Mouse (Mus musculus) gastrocnemius, postnatal 36 days (tissue): ENCODE results near the gene Vmn2r30. TPM values are rescaled to one million over a fixed set of nuclear protein-coding genes. Genes with fewer than 3 reads are reported as not detected.
"Not testable (repeated sequence)": the region's sequence is repeated elsewhere in the genome, so short reads cannot be mapped to it uniquely, and the experiment has no call there.

ENCODE experiments used
- DNase-seq, 2 experiments: peaks; one replicate each; pipeline ENCODE4 v3.0.0; 2022
- intact Hi-C: fragments of 180-260 bp; cut with DNase I; formaldehyde crosslinking; loops from one replicate; pipeline ENCODE4 v1.15.1; 2025
- long read RNA-seq, 2 experiments: library from polyadenylated mRNA; stranded (forward); transcript quantifications; one replicate each; pipeline ENCODE4 v2.0.0; 2021
- microRNA-seq, 2 experiments: library from miRNA; unstranded; fragments of <30 nt; microRNA quantifications; one replicate each; pipeline ENCODE4 v1.2.0; 2021
- total RNA-seq, 2 experiments: library from RNA; stranded (reverse); gene quantifications; 2 replicates each; pipeline ENCODE4 v1.2.3; 2021

The Vmn2r30 gene
- total RNA-seq: not detected
- long read RNA-seq, experiment 1: 0 reads
- long read RNA-seq, experiment 2: 0 reads

DNA sequence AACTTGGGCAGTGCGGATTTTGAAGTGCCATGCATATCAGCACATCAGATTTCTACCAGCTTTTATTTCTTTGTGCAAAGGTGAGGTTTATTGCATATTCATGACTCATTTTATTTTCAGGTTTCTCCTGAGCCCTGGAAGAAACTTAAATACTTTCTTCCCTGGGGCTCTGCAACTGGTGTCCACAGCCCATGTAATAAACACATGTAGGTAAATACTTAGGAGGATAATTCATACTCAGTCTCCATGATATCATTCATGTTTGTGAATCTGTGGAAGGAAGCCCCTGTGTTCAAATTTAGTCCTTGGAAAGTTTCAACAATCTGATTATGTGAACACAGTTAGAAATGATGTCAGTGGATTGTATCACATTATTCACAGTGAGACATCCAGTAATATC lies at the start of gene Vmn2r30:
Gene Vmn2r30 (minus strand): TSS at position 101 of the 400 bp plus-strand sequence.
- intact Hi-C loops, DNase-seq: not testable (repeated sequence)

DNA sequence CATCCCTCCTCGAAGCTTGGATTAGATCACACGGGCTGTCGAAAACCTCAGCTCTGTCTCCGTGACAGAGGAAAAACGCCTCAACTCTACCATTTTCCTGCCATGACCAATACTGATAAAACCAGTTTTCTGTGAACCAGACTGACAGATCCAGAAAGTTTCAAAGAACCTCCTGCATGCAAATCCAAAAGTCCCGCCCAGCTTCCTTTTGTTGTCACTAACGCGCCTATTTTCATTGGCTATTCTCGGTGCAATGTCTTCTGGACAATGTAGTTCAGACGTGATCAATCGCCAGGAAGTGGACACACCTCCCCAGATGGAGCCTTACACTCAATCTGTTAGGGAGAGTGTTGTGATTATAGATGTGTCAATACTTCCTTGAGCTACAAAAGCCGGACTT lies 37.0 kb upstream of the Vmn2r30 start, which contains the start of gene Gm45783:
Gene Gm45783 (minus strand): TSS at position 143 of the 400 bp plus-strand sequence.
- DNase-seq, intact Hi-C loops: not testable (repeated sequence)

DNA sequence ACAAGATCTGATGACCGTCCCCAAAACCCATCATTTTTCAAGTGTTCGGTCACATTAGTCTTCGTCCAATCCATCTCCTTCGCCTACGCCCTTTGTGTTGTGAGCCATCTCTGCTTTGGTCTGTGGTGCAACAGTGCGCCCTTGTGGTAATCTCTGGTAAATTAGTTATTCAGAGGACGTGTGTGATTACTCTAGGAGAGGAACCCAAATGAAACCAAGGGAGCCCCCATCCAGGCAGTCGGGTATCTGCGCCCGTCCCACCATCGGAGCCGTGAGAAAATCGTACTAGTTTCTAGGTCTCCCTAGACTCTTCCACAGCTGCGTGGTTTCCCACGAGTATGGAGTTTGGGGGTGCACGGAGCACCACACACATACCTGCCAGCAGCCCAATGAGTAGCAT lies 41.8 kb downstream of the Vmn2r30 start:
- no peak for DNase-seq
- intact Hi-C loops: loop anchor here (10.0 kb wide), 1 partner anchor 121 kb away; the partner anchor contains the start of gene Zfp418

DNA sequence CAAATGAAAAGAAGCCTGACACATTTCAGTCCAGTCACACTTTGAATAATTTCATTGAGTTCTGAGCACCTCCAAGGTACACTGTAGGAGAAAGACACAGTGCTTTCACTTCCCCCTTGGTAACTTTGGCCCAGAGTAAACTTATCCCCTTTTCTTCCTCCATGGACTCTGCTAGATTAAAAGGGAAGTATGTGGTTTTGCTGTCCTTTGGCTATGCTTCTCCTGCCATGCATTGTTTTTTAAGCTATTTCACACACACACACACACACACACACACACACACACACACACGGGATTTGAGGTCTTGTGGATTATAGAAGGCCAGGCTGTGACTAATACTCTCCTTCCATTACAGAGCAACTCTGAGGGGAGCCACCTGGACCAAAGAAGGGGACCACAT lies 56.0 kb downstream of the Vmn2r30 start:
- DNase-seq: no peak
- intact Hi-C loops: no loop called here

DNA sequence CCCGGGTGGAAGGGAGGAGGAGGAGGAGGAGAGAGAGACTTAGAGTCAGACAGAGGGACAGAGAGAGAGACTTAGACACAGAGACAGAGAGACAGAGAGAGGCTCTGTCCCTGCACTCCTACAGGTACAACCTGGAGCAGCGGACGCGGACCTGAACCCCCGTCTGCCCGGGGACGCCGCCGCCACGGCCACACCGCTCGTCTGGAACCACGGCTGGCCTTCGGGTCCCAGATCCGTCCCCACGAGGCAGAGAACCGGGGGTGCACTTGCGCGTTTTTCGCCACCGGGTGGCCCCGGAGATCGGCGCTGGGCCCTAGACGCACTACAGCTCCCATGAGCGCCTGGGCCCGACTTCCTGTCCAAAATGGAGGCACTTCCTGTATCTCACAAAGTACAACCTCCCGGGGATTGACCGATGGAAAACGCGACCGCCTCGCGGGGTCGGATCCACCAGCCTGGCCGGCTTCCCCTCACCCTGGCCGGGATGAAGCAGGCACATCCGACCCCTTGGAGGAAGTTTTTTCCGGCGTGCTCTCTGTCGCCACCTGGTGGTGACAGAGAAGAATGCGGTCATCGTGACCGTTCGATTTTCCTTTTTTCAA lies 59.3 kb downstream of the Vmn2r30 start, which contains the start of gene Gm45844:
Gene Gm45844 (minus strand): TSS at position 324 of the 602 bp plus-strand sequence.
- intact Hi-C loops: loop anchor here (2.0 to 5.0 kb wide), 2 partner anchors 21 to 341 kb away; no protein-coding TSS in a partner anchor
- DNase-seq: peak; percentile 78 to 87

DNA sequence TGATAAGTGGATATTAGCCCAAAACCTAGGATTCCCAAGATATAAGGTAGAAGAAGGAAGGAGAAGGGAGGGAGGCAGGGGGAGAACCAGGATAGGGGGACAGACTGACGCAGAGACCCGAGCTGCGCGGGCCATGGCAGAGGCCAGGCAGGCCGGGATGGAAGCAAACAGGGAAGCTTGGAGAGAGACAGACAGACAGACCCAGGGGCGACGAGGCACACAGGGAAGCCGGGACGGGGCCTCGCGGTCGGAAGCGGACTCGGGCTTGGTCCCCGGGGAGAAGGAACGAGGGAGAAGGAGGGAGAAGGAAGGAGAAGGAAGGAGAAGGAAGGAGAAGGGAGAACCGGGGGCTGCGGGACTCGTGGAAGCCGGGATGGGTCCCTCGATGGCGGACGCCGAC lies 59.9 kb downstream of the Vmn2r30 start:
- intact Hi-C loops: loop anchor here (2.0 to 5.0 kb wide), 2 partner anchors 21 to 340 kb away; no protein-coding TSS in a partner anchor
- peak in 1 of 2 experiments; percentile 33 for DNase-seq

Small RNA genes within 50 kb of the gene (microRNA-seq; reads per million reads assigned to microRNA genes)
- 0.74 to 1.4 reads per million in 2 experiments for gene Mir5620

Other genes with a start within 250 kb of the Vmn2r30 start
- gene Zfp954, start 216.1 kb downstream of the Vmn2r30 start, total RNA-seq: 1 to 10 TPM; 2.7 to 2.8 TPM
- under 1 TPM; 0.56 to 0.59 TPM for gene Zfp773, start 200.9 kb downstream of the Vmn2r30 start, total RNA-seq
- gene Zfp418, start 166.3 kb downstream of the Vmn2r30 start, total RNA-seq: 1 to 10 TPM; 1.3 to 1.9 TPM
- gene Zfp772, start 127.6 kb downstream of the Vmn2r30 start, total RNA-seq: 1 to 10 TPM; 1.1 to 1.3 TPM
- under 1 TPM; 0.15 to 0.17 TPM for gene Vmn2r29, start 90.3 kb downstream of the Vmn2r30 start, total RNA-seq
- gene Gm45844, start 59.3 kb downstream of the Vmn2r30 start, total RNA-seq: 1 to 10 TPM in 1 of 2 experiments, under 1 TPM in 1; 0.37 to 1.1 TPM
- gene Clcn4, start 36.8 kb downstream of the Vmn2r30 start, total RNA-seq: 10 to 100 TPM; 30.6 to 30.9 TPM
- gene Gm45783, start 37.0 kb upstream of the Vmn2r30 start, total RNA-seq: not detected
- gene Vmn2r31, start 62.1 kb upstream of the Vmn2r30 start, total RNA-seq: not detected
- gene Vmn2r32, start 142.4 kb upstream of the Vmn2r30 start, total RNA-seq: not detected
- gene Vmn2r33, start 229.2 kb upstream of the Vmn2r30 start, total RNA-seq: not detected